Mouse (Mus musculus) limb, embryonic 14.5 days (tissue): ENCODE measurements at regions not wholly inside any gene's neighbourhood (a gene's known extent, or its start where the extent isn't known, plus 50 kb on each side); places are given as distances from the start of the nearest gene placed in this dataset.

ENCODE experiments used
- ATAC-seq: fragments of 200-750 bp; cut with Nextera tagmentation; 2 replicates; pipeline ENCODE4 v1.8.0; 2017; ENCODE audit warnings: low read depth, moderate number of reproducible peaks, moderate TSS enrichment; ENCODE audit not compliant: low FRiP score
- DNase-seq: peaks from one replicate; pipeline ENCODE4 v3.0.0-alpha.2; 2015; ENCODE audit warnings: low spot score
- H3K27ac ChIP-seq: fragments of 300-500 bp; sonication (generic); replicated peaks from 2 replicates; pipeline ENCODE4 v1.5.1; 2014; ENCODE audit warnings: low read depth, mild to moderate bottlenecking, low read length, moderate library complexity, mixed read lengths
- H3K27me3 ChIP-seq: fragments of 300-500 bp; sonication (generic); 2 replicates; pipeline ENCODE4 v1.6.1; 2014; ENCODE audit warnings: low read length, mixed read lengths; ENCODE audit not compliant: control insufficient read depth, insufficient read depth
- H3K36me3 ChIP-seq: fragments of 300-500 bp; sonication (generic); 2 replicates; pipeline ENCODE4 v1.6.1; 2014; ENCODE audit warnings: mild to moderate bottlenecking, low read length, moderate library complexity, mixed read lengths; ENCODE audit not compliant: control insufficient read depth, insufficient read depth
- H3K4me1 ChIP-seq: fragments of 300-500 bp; sonication (generic); 2 replicates; pipeline ENCODE4 v1.6.1; 2014; ENCODE audit warnings: antibody characterized with exemption, low read length, mixed read lengths; ENCODE audit not compliant: control insufficient read depth, insufficient read depth
- H3K4me2 ChIP-seq: fragments of 300-500 bp; sonication (generic); replicated peaks from 2 replicates; pipeline ENCODE4 v1.6.1; 2014; ENCODE audit warnings: low read depth, mild to moderate bottlenecking, low read length, moderate library complexity; ENCODE audit not compliant: severe bottlenecking
- H3K4me3 ChIP-seq: fragments of 300-500 bp; sonication (generic); replicated peaks from 2 replicates; pipeline ENCODE4 v1.5.1; 2014; ENCODE audit warnings: low read length
- H3K9ac ChIP-seq: fragments of 300-500 bp; sonication (generic); 2 replicates; pipeline ENCODE4 v1.6.1; 2014; ENCODE audit warnings: mild to moderate bottlenecking, low read depth, low read length, moderate library complexity; ENCODE audit not compliant: severe bottlenecking
- H3K9me3 ChIP-seq: fragments of 300-500 bp; sonication (generic); 2 replicates; pipeline ENCODE4 v1.6.1; 2016; ENCODE audit warnings: low read length; ENCODE audit not compliant: control insufficient read depth
- POLR2A ChIP-seq: fragments of 200-500 bp; IDR thresholded peaks from 2 replicates; pipeline ENCODE4 v1.8.0; 2012; ENCODE audit warnings: inconsistent platforms, mild to moderate bottlenecking, moderate library complexity, borderline replicate concordance; ENCODE audit not compliant: insufficient read depth, insufficient read length; ENCODE audit errors: extremely low read depth
- WGBS: fragments of 180-500 bp; shearing (Covaris S2); extraction: QIAGEN DNeasy Blood & Tissue Kit; methylation state at CpG from one replicate; pipeline ENCODE4 v1.1.7; 2014; 5-methylcytosine and 5-hydroxymethylcytosine counted together

- Histone ChIP-seq H3K27me3 (no peaks in the 10 kb centered on the region), H3K9me3 (no peaks in the 10 kb centered on the region), H3K36me3 (no peaks in the 10 kb centered on the region), H3K27ac (no peak overlapping the region), H3K4me1 (0 out of 2 replicates have a peak, but pooled peaks cover 8% of the 10 kb centered on the region), H3K4me3 (no peak overlapping the region), H3K9ac (no peak overlapping the region), H3K4me2 (no peak overlapping the region)
- ATAC-seq (no peak), DNase-seq (no peak)
- 92% methylated on average over 6 of the region's 6 CpGs for WGBS
- TF ChIP-seq POLR2A = no peak
These were observed 146.0 kb downstream of the H2afy start for GRCm38 (mm10) chr13:55990186-55990585.

- Histone ChIP-seq H3K4me1 (0 out of 2 replicates have a peak, but pooled peaks cover 8% of the 10 kb centered on the region), H3K9ac (no peak overlapping the region), H3K4me3 (no peak overlapping the region), H3K27me3 (no peaks in the 10 kb centered on the region), H3K36me3 (no peaks in the 10 kb centered on the region), H3K27ac (no peak overlapping the region), H3K4me2 (no peak overlapping the region), H3K9me3 (no peaks in the 10 kb centered on the region)
- TF ChIP-seq POLR2A = no peak
- no peak for ATAC-seq
- WGBS = 28% methylated on average over 7 of the region's 7 CpGs
- no peak for DNase-seq
These were observed 146.8 kb downstream of the H2afy start for GRCm38 (mm10) chr13:55989401-55989800.

- no peak for TF ChIP-seq POLR2A
- H3K9ac ChIP-seq = no peak overlapping the region
- DNase-seq (no peak), ATAC-seq (no peak)
- no peaks in the 10 kb centered on the region for H3K36me3 ChIP-seq
- H3K27ac ChIP-seq = no peak overlapping the region
- no peaks in the 10 kb centered on the region for H3K27me3 ChIP-seq
- WGBS = 41% methylated on average over 10 of the region's 10 CpGs
- H3K4me3 ChIP-seq = no peak overlapping the region
- H3K4me2 ChIP-seq = no peak overlapping the region
- H3K9me3 ChIP-seq = no peaks in the 10 kb centered on the region
- H3K4me1 ChIP-seq = peaks cover 17% of the 10 kb centered on the region; the same call in 1 of the 2 replicates
These were observed 149.4 kb upstream of the Pitx1 start for GRCm38 (mm10) chr13:55985396-55985795.

- H3K9me3 ChIP-seq = no peaks in the 10 kb centered on the region
- no peaks in the 10 kb centered on the region for H3K27me3 ChIP-seq
- TF ChIP-seq POLR2A = no peak
- H3K36me3 ChIP-seq = no peaks in the 10 kb centered on the region
- H3K4me3 ChIP-seq = no peak overlapping the region
- H3K9ac ChIP-seq = no peak overlapping the region
- no peak for ATAC-seq
- no peak for DNase-seq
- H3K27ac ChIP-seq = no peak overlapping the region
- H3K4me1 ChIP-seq = peaks cover 17% of the 10 kb centered on the region; the same call in 1 of the 2 replicates
- no peak overlapping the region for H3K4me2 ChIP-seq
- WGBS = 75% methylated on average over 6 of the region's 6 CpGs
These were observed 148.8 kb upstream of the Pitx1 start for GRCm38 (mm10) chr13:55984772-55985171.

GRCm38 (mm10) chr13:55983851-55984250 lies 147.9 kb upstream of the Pitx1 start:
- no peak for ATAC-seq
- peaks cover 12% of the 10 kb centered on the region; the same call in 1 of the 2 replicates for H3K4me1 ChIP-seq
- TF ChIP-seq POLR2A = no peak

GRCm38 (mm10) chr13:55981041-55981440 lies 145.0 kb upstream of the Pitx1 start:
- ATAC-seq (no peak), DNase-seq (no peak)
- no peak overlapping the region for H3K9ac ChIP-seq
- 38% methylated on average over 6 of the region's 6 CpGs for WGBS
- H3K4me3 ChIP-seq = no peak overlapping the region
- H3K27me3 ChIP-seq = no peaks in the 10 kb centered on the region
- H3K4me2 ChIP-seq = no peak overlapping the region
- H3K27ac ChIP-seq = no peak overlapping the region
- no peak for TF ChIP-seq POLR2A
- H3K9me3 ChIP-seq = no peaks in the 10 kb centered on the region
- H3K4me1 ChIP-seq = peaks cover 19% of the 10 kb centered on the region
- no peaks in the 10 kb centered on the region for H3K36me3 ChIP-seq

More at GRCm38 (mm10) chr13:55983851-55984250, 147.9 kb upstream of the Pitx1 start:
- Histone ChIP-seq H3K9me3 (no peaks in the 10 kb centered on the region), H3K27me3 (no peaks in the 10 kb centered on the region), H3K4me3 (no peak overlapping the region), H3K27ac (no peak overlapping the region), H3K9ac (no peak overlapping the region), H3K4me2 (no peak overlapping the region), H3K36me3 (no peaks in the 10 kb centered on the region)
- DNase-seq = no peak
- 56% methylated on average over 9 of the region's 9 CpGs for WGBS
